Mouse (Mus musculus): Measurements from ENCODE around the gene Erc1. TPM values are rescaled to one million over a fixed set of nuclear protein-coding genes. Genes with fewer than 3 reads are reported as not detected.

The Erc1 gene
- 1 to 10 TPM; 3.9 to 5.9 TPM for total RNA-seq (2023)

GRCm38 (mm10) chr6:119848034-119848695, at the start of gene Erc1:
TSS of gene Erc1 (minus strand) at chr6:119848167.

GRCm38 (mm10) chr6:119543803-119544517, 304.0 kb downstream of the Erc1 start, which contains the start of gene Wnt5b:
TSS of gene Wnt5b (minus strand) at chr6:119544347.

Other genes starting within 250 kb of the Erc1 start
- gene Rad52, start 54.5 kb upstream of the Erc1 start, total RNA-seq (2023): 10 to 100 TPM; 15.6 to 19.3 TPM
- gene Wnk1, start 190.5 kb upstream of the Erc1 start, total RNA-seq (2023): 100 to 1,000 TPM; 227 to 246 TPM
- not detected for gene Ninj2, start 245.2 kb upstream of the Erc1 start, total RNA-seq (2023)

Measured in monocyte, adult 59 days (primary cell).